Mouse (Mus musculus): ENCODE results near the gene Gm11236.
"Not testable (repeated sequence)": the region's sequence is repeated elsewhere in the genome, so short reads cannot be mapped to it uniquely, and the experiment has no call there.

DNA sequence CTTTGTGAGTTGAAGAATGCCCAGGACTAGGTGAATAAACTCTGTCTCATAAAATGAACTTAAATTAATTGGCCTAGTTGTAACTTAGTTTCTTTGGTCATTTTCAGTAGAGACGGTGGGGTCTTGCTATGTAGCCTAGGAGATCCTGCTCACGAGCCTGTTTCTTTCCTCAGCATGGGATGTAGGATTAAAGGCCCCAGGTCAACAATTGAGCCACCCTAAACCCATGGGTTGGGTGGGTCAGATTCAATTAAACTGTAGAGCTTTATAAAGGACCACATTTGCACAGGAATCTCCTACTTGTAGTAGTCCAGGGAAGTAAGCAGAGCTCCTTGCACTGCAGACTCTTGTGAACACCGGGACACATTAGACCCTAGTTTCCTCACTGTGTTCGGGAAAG, 45.3 kb downstream of the Gm11236 start, which contains the start of gene Gm428:
- not testable (repeated sequence) for TF ChIP-seq CTCF (IDR thresholded peaks at IDR 0.05; ENCODE audit: extremely low read depth, insufficient read length, insufficient replicate concordance, low read depth, low read length); POLR2A (IDR thresholded peaks at IDR 0.05; ENCODE audit: low read depth, low read length)
